Mouse (Mus musculus): ENCODE measurements around the gene Clip2.
"Not testable (repeated sequence)": the region's sequence is repeated elsewhere in the genome, so short reads cannot be mapped to it uniquely, and the experiment has no call there.

The Clip2 gene

GRCm38 (mm10) chr5:134455914-134456423 lies 96.3 kb downstream of the Clip2 start:
- DNase-seq, result peak; percentile 96

GRCm38 (mm10) chr5:134455186-134455895 lies 96.9 kb downstream of the Clip2 start:
- DNase-seq, result peak; percentile 95

- peak; percentile 94 for DNase-seq
Measured at GRCm38 (mm10) chr5:134454421-134454820, 97.8 kb downstream of the Clip2 start.

DNA sequence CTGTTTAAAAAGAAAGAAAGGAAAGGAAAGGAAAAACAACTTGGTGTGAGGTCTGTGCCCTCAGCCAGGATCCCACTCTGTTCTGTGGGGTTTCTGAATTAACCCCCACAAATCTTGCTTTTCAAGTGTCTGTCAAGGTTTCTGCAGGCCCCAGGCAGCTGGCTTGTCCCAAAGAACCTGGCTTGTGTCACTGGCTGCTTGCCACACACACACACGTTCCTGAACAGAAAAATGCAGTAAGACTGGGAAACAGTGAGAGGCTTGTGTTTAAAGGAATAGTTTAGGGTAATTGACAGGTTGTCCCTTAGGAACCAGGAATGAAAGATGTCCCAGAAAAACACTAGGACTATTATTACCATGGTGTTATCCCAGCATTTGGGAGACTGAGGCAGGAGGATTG lies 98.7 kb downstream of the Clip2 start:
- no peak for DNase-seq

DNA sequence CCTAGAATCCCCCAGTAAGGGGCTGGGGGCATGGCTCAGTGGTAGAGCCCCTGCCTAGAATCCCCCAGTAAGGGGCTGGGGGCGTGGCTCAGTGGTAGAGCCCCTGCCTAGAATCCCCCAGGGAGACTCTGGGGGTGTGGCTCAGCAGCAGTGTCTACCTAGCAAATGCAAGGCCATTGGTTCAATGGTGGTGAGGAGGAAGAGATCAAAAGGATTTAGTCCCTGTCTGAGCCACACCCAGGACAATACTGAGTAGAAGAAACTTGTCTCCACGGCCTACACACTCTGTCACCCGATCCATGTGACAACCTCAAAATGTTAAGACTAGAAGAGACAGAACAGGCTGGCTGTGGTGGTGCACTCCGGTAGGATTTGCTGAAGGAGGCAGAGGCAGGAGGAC lies 105.5 kb downstream of the Clip2 start:
- not testable (repeated sequence) for DNase-seq

- no peak for DNase-seq
Measured at GRCm38 (mm10) chr5:134445895-134446294, 106.3 kb downstream of the Clip2 start.

- no peak for DNase-seq
Measured at GRCm38 (mm10) chr5:134445208-134445831, 106.9 kb downstream of the Clip2 start.

GRCm38 (mm10) chr5:134444473-134444872 lies 107.8 kb downstream of the Clip2 start:
- DNase-seq, result no peak

GRCm38 (mm10) chr5:134442066-134442465 lies 110.2 kb downstream of the Clip2 start:
- no peak for DNase-seq

DNA sequence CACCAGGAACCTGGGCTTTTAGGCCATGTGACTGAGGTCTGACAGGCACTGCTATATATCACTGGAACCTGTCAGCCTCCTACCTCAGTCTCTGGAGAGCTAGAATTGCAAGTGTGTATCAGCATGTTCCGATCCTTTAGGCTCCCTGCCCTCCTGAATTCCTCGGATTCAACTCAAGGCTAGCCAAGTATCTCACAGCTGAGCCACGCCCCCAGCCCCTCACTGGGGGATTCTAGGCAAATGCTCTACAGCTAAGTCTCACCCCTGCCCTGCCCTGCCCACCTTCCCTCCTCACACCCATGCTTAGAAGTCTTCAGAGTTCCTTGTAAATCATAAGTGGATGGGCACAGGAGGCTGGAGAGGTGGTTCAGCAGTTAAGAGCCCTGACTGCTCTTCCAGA lies 111.1 kb downstream of the Clip2 start:
- DNase-seq, result no peak

DNA sequence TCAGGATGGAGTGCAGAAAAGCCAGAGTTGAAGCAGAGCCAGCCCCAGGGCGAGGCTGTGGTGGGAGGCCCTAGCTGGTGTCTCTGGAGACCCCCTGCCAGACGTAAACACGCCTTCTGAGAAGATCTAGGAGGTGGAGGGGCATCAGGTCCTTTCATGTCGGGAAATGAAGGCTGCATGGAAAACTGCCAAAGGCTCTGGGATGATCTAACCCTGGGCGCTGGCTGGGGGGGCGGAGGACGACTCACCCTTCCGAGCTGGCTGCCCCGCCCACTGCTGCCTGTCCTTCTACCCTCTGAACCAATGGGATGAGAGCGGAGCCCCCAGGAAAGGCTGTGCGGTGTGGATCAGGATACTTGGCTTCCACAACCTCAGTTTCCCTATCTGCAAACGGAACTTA lies 112.1 kb downstream of the Clip2 start:
- DNase-seq, result peak; percentile 96

- no peak for DNase-seq
Measured at GRCm38 (mm10) chr5:134439481-134439880, 112.8 kb downstream of the Clip2 start.

All from heart, adult 11 months (tissue).